ENCODE assay signal across 21 mouse cellular contexts in the genomic region with DNA sequence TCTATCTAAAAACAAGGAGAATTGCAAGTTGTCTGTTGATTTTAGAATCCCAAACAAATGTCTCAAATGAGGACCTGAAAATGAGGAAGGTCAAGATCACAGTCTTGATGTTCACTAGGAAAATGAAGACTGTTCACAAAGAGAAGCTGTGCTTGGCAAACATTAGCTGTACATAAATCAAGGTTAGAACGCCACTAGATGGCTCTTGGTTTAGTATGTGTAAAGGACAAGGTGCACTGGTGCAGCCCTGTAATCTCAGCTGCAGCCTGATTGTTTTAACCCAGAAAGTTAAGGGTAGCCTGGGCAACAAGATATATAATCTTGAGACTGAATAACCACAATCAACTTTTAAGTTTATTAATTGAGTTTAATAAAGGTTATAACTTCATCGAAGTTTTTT. TPM values are rescaled to one million over a fixed set of nuclear protein-coding genes. Genes with fewer than 3 reads are reported as not detected.
A peak's percentile ranks its signal among the peaks of the same experiment; 100 is the strongest.
DNase-seq lines count a peak whose midpoint lies in the region; ATAC-seq and TF ChIP-seq lines count a peak whose summit lies in the region.
"Had no signal": no experiment of that assay in that cellular context is flagged by ENCODE, and none has a peak within 500 bp of the region (broad histone marks: within the 10 kb centered on the region; RNA-seq: fewer than 3 reads in every experiment).

No protein-coding gene starts in this region.

- peaks cover 54% of the 10 kb centered on the region for H3K36me3 ChIP-seq in forebrain, postnatal 0 days (ENCODE audit: insufficient read depth)
- peaks cover 70% of the 10 kb centered on the region for H3K36me3 ChIP-seq in forebrain, embryonic 15.5 days
- peaks cover 62% of the 10 kb centered on the region for H3K36me3 ChIP-seq in intestine, postnatal 0 days (ENCODE audit: control insufficient read depth, insufficient read depth)
- peaks cover 7% of the 10 kb centered on the region; the same call in 1 of the 2 replicates for H3K36me3 ChIP-seq in intestine, embryonic 16.5 days (ENCODE audit: control insufficient read depth, insufficient read depth, low read length)
- H3K36me3 ChIP-seq in lung, postnatal 0 days (ENCODE audit: insufficient read depth, low read length), result peaks cover 7% of the 10 kb centered on the region; the same call in 1 of the 2 replicates
- peaks cover 20% of the 10 kb centered on the region; the same call in 1 of the 2 replicates for H3K36me3 ChIP-seq in stomach, postnatal 0 days (ENCODE audit: control insufficient read depth, insufficient read depth, low read length)
- H3K36me3 ChIP-seq in limb, embryonic 10.5 days, result peaks cover 87% of the 10 kb centered on the region

- H3K4me3 ChIP-seq in forebrain, postnatal 0 days (ENCODE audit: low read depth, low read length), result no peak overlapping the region
- H3K4me3 ChIP-seq in forebrain, embryonic 15.5 days, result no peak overlapping the region
- no peak overlapping the region for H3K4me3 ChIP-seq in intestine, postnatal 0 days (ENCODE audit: low read depth, low read length)
- no peak overlapping the region for H3K4me3 ChIP-seq in intestine, embryonic 16.5 days (ENCODE audit: low read length)
- H3K4me3 ChIP-seq in lung, postnatal 0 days (ENCODE audit: low read depth, low read length), result no peak overlapping the region
- no peak overlapping the region for H3K4me3 ChIP-seq in stomach, postnatal 0 days (ENCODE audit: low read depth, low read length)
- H3K4me3 ChIP-seq in limb, embryonic 10.5 days, result no peak overlapping the region
- H3K4me3 ChIP-seq: forebrain, embryonic 10.5 days; limb, embryonic 12.5 days had no signal

- 71% methylated on average over 2 of the region's 2 CpGs for WGBS in forebrain, postnatal 0 days
- 73% methylated on average over 2 of the region's 2 CpGs for WGBS in forebrain, embryonic 15.5 days
- WGBS in intestine, postnatal 0 days, result 42% methylated on average over 2 of the region's 2 CpGs
- WGBS in intestine, embryonic 16.5 days, result 54% methylated on average over 2 of the region's 2 CpGs
- 54% methylated on average over 2 of the region's 2 CpGs for WGBS in lung, postnatal 0 days
- WGBS in stomach, postnatal 0 days, result 35% methylated on average over 2 of the region's 2 CpGs
- 68% methylated on average over 2 of the region's 2 CpGs for WGBS in limb, embryonic 10.5 days

- no peak overlapping the region for H3K9ac ChIP-seq in forebrain, postnatal 0 days
- H3K9ac ChIP-seq in forebrain, embryonic 15.5 days (replicated peaks), result no peak overlapping the region
- no peak overlapping the region for H3K9ac ChIP-seq in intestine, postnatal 0 days (ENCODE audit: low read depth, low read length)
- H3K9ac ChIP-seq in intestine, embryonic 16.5 days (ENCODE audit: low read depth, low read length), result no peak overlapping the region
- no peak overlapping the region for H3K9ac ChIP-seq in lung, postnatal 0 days (replicated peaks; ENCODE audit: low read depth)
- H3K9ac ChIP-seq in stomach, postnatal 0 days (ENCODE audit: low read length), result no peak overlapping the region
- H3K9ac ChIP-seq: hindbrain, embryonic 14.5 days; limb, embryonic 12.5 days; liver, embryonic 14.5 days had no signal

- no peaks in the 10 kb centered on the region for H3K4me1 ChIP-seq in forebrain, postnatal 0 days (ENCODE audit: insufficient read depth)
- H3K4me1 ChIP-seq in forebrain, embryonic 15.5 days, result no peaks in the 10 kb centered on the region
- H3K4me1 ChIP-seq in intestine, postnatal 0 days (replicated peaks; ENCODE audit: control insufficient read depth, insufficient read depth, low read length), result no peaks in the 10 kb centered on the region
- H3K4me1 ChIP-seq in intestine, embryonic 16.5 days (ENCODE audit: control insufficient read depth, insufficient read depth, low read length), result 0 out of 2 replicates have a peak, but pooled peaks cover 4% of the 10 kb centered on the region
- H3K4me1 ChIP-seq in lung, postnatal 0 days (ENCODE audit: insufficient read depth, low read depth, low read length), result no peaks in the 10 kb centered on the region
- H3K4me1 ChIP-seq in stomach, postnatal 0 days (replicated peaks; ENCODE audit: control insufficient read depth, insufficient read depth), result no peaks in the 10 kb centered on the region
- no peaks in the 10 kb centered on the region for H3K4me1 ChIP-seq in limb, embryonic 10.5 days
- H3K4me1 ChIP-seq: forebrain, embryonic 10.5 days; limb, embryonic 12.5 days had no signal

- peak; percentile 37 for TF ChIP-seq CTCF in forebrain, postnatal 0 days (IDR thresholded peaks at IDR 0.05; ENCODE audit: low read depth)
- TF ChIP-seq CTCF in intestine, postnatal 0 days (IDR thresholded peaks at IDR 0.05; ENCODE audit: low read depth), result peak; percentile 58
- TF ChIP-seq CTCF in lung, postnatal 0 days (IDR thresholded peaks at IDR 0.05), result peak; percentile 19; the same call in 1 of the 2 replicates
- TF ChIP-seq CTCF in stomach, postnatal 0 days (IDR thresholded peaks at IDR 0.05; ENCODE audit: low read depth), result peak; percentile 56

- no peaks in the 10 kb centered on the region for H3K9me3 ChIP-seq in forebrain, postnatal 0 days (ENCODE audit: low read length)
- H3K9me3 ChIP-seq in forebrain, embryonic 15.5 days, result no peaks in the 10 kb centered on the region
- no peaks in the 10 kb centered on the region for H3K9me3 ChIP-seq in intestine, postnatal 0 days (ENCODE audit: control insufficient read depth)
- no peaks in the 10 kb centered on the region for H3K9me3 ChIP-seq in intestine, embryonic 16.5 days (ENCODE audit: control insufficient read depth, low read length)
- H3K9me3 ChIP-seq in lung, postnatal 0 days (ENCODE audit: low read length), result no peaks in the 10 kb centered on the region
- no peaks in the 10 kb centered on the region for H3K9me3 ChIP-seq in stomach, postnatal 0 days (ENCODE audit: control insufficient read depth, low read length)
- H3K9me3 ChIP-seq in limb, embryonic 10.5 days (replicated peaks), result no peaks in the 10 kb centered on the region
- H3K9me3 ChIP-seq: forebrain, embryonic 10.5 days; limb, embryonic 12.5 days had no signal

- no peak for TF ChIP-seq EP300 in lung, postnatal 0 days (IDR thresholded peaks at IDR 0.05)
- TF ChIP-seq EP300 in stomach, postnatal 0 days (optimal IDR thresholded peaks at IDR 0.05), result no peak

- H3K4me2 ChIP-seq in forebrain, postnatal 0 days (ENCODE audit: low read depth), result no peak overlapping the region
- no peak overlapping the region for H3K4me2 ChIP-seq in forebrain, embryonic 15.5 days (replicated peaks)
- H3K4me2 ChIP-seq in intestine, postnatal 0 days (replicated peaks; ENCODE audit: low read depth), result no peak overlapping the region
- no peak overlapping the region for H3K4me2 ChIP-seq in intestine, embryonic 16.5 days (ENCODE audit: low read depth, low read length)
- no peak overlapping the region for H3K4me2 ChIP-seq in lung, postnatal 0 days (replicated peaks; ENCODE audit: low read depth, low read length)
- no peak overlapping the region for H3K4me2 ChIP-seq in stomach, postnatal 0 days (replicated peaks; ENCODE audit: low read depth)
- H3K4me2 ChIP-seq: hindbrain, embryonic 14.5 days; limb, embryonic 12.5 days had no signal

- no peak for DNase-seq in forebrain, postnatal 0 days
- DNase-seq in lung, postnatal 0 days (ENCODE audit: low spot score), result no peak
- no peak for DNase-seq in lung, adult 18-20 months
- DNase-seq in stomach, postnatal 0 days (ENCODE audit: low spot score), result no peak
- DNase-seq in limb, embryonic 10.5 days (ENCODE audit: low spot score), result no peak
- DNase-seq: cerebellum, postnatal 10 days; heart, adult 18-20 months; kidney, adult 11 months; kidney, postnatal 25 days; lung, postnatal 14 days; right cerebral cortex, postnatal 14 days; spleen, adult 18-20 months; thymus, adult 18-20 months had no signal

- no peak overlapping the region for H3K27ac ChIP-seq in forebrain, postnatal 0 days (ENCODE audit: low read depth, low read length)
- H3K27ac ChIP-seq in forebrain, embryonic 15.5 days (replicated peaks), result no peak overlapping the region
- H3K27ac ChIP-seq in intestine, postnatal 0 days (ENCODE audit: low read depth, low read length), result no peak overlapping the region
- H3K27ac ChIP-seq in intestine, embryonic 16.5 days (ENCODE audit: low read length), result no peak overlapping the region
- H3K27ac ChIP-seq in lung, postnatal 0 days (ENCODE audit: low read length), result no peak overlapping the region
- no peak overlapping the region for H3K27ac ChIP-seq in stomach, postnatal 0 days (replicated peaks)
- no peak overlapping the region for H3K27ac ChIP-seq in limb, embryonic 10.5 days
- H3K27ac ChIP-seq: forebrain, embryonic 10.5 days; hindbrain, embryonic 14.5 days; limb, embryonic 12.5 days; liver, embryonic 14.5 days had no signal

- peak; percentile 27; the same call in 1 of the 2 replicates for ATAC-seq in forebrain, postnatal 0 days
- ATAC-seq in forebrain, embryonic 15.5 days (replicated peaks), result no peak
- no peak for ATAC-seq in intestine, postnatal 0 days
- no peak for ATAC-seq in intestine, embryonic 16.5 days
- no peak for ATAC-seq in lung, postnatal 0 days
- ATAC-seq in stomach, postnatal 0 days (ENCODE audit: low FRiP score, low TSS enrichment), result peak; percentile 66; the same call in 1 of the 2 replicates
- ATAC-seq: midbrain, embryonic 16.5 days had no signal

- H3K27me3 ChIP-seq in forebrain, postnatal 0 days (ENCODE audit: insufficient read depth, low read length), result no peaks in the 10 kb centered on the region
- no peaks in the 10 kb centered on the region for H3K27me3 ChIP-seq in forebrain, embryonic 15.5 days
- H3K27me3 ChIP-seq in intestine, postnatal 0 days (replicated peaks; ENCODE audit: control insufficient read depth, insufficient read depth, low read length), result no peaks in the 10 kb centered on the region
- H3K27me3 ChIP-seq in intestine, embryonic 16.5 days (replicated peaks; ENCODE audit: control insufficient read depth, insufficient read depth, low read length), result no peaks in the 10 kb centered on the region
- no peaks in the 10 kb centered on the region for H3K27me3 ChIP-seq in lung, postnatal 0 days (replicated peaks; ENCODE audit: insufficient read depth, low read length)
- H3K27me3 ChIP-seq in stomach, postnatal 0 days (ENCODE audit: control insufficient read depth, insufficient read depth, low read length), result no peaks in the 10 kb centered on the region
- no peaks in the 10 kb centered on the region for H3K27me3 ChIP-seq in limb, embryonic 10.5 days (ENCODE audit: low read depth, poor library complexity, severe bottlenecking)
- H3K27me3 ChIP-seq: limb, embryonic 12.5 days had no signal

RNA-seq across cellular contexts. Expression of a gene that starts 12.4 kb away (rescaled TPM):
- total RNA-seq in forebrain, postnatal 0 days (2014; rRNA removed), result 27.9 and 38.8 TPM in 2 replicates
- polyA plus RNA-seq in forebrain, postnatal 0 days (2015; fragmentation: Nextera tagmentation; extraction: Ambion mirVana), result 11.1 and 11.2 TPM in 2 replicates
- polyA plus RNA-seq in forebrain, embryonic 15.5 days (2015; fragmentation: Nextera tagmentation; extraction: Ambion mirVana), result 18.8 and 19.4 TPM in 2 replicates
- 13.5 and 14.7 TPM in 2 replicates for polyA plus RNA-seq in intestine, postnatal 0 days (2015; fragmentation: Nextera tagmentation; extraction: Ambion mirVana)
- 12.9 and 13.9 TPM in 2 replicates for polyA plus RNA-seq in intestine, embryonic 16.5 days (2015; fragmentation: Nextera tagmentation; extraction: Ambion mirVana)
- polyA plus RNA-seq in lung, postnatal 0 days (2015; fragmentation: Nextera tagmentation; extraction: Ambion mirVana), result 10.0 and 10.7 TPM in 2 replicates
- polyA plus RNA-seq in stomach, postnatal 0 days (2015; fragmentation: Nextera tagmentation; extraction: Ambion mirVana), result 11.1 and 12.3 TPM in 2 replicates
- 23.1 and 26.0 TPM in 2 replicates for polyA plus RNA-seq in limb, embryonic 10.5 days (2016; fragmentation: Nextera tagmentation; extraction: Ambion mirVana)

RNA-seq across cellular contexts. Expression of a gene that starts 30.0 kb away (rescaled TPM):
- 27.5 and 29.5 TPM in 2 replicates for total RNA-seq in forebrain, postnatal 0 days (2014; rRNA removed)
- polyA plus RNA-seq in forebrain, postnatal 0 days (2015; fragmentation: Nextera tagmentation; extraction: Ambion mirVana), result 8.5 and 20.0 TPM in 2 replicates
- 23.4 and 26.6 TPM in 2 replicates for polyA plus RNA-seq in forebrain, embryonic 15.5 days (2015; fragmentation: Nextera tagmentation; extraction: Ambion mirVana)
- polyA plus RNA-seq in intestine, postnatal 0 days (2015; fragmentation: Nextera tagmentation; extraction: Ambion mirVana), result 16.9 and 20.4 TPM in 2 replicates
- 13.5 and 26.3 TPM in 2 replicates for polyA plus RNA-seq in intestine, embryonic 16.5 days (2015; fragmentation: Nextera tagmentation; extraction: Ambion mirVana)
- polyA plus RNA-seq in lung, postnatal 0 days (2015; fragmentation: Nextera tagmentation; extraction: Ambion mirVana), result 25.1 and 31.0 TPM in 2 replicates
- 30.2 and 33.5 TPM in 2 replicates for polyA plus RNA-seq in stomach, postnatal 0 days (2015; fragmentation: Nextera tagmentation; extraction: Ambion mirVana)
- 24.2 and 25.7 TPM in 2 replicates for polyA plus RNA-seq in limb, embryonic 10.5 days (2016; fragmentation: Nextera tagmentation; extraction: Ambion mirVana)

Comparison
In these comparisons a context has a peak if more than half of its experiments do, and no peak if none do; other contexts are left out.
1. ATAC-seq: peak in forebrain, postnatal 0 days (single experiment) and stomach, postnatal 0 days (single experiment); none in forebrain, embryonic 15.5 days (single experiment), intestine, postnatal 0 days (single experiment), intestine, embryonic 16.5 days (single experiment) and lung, postnatal 0 days (single experiment).
2. Peak in every context shown above with its lines, with median percentiles within 50 percentile points of each other: CTCF ChIP-seq.